Mouse (Mus musculus): Measurements from ENCODE around the gene Cd276. TPM values are rescaled to one million over a fixed set of nuclear protein-coding genes. Genes with fewer than 3 reads are reported as not detected.

Gene Cd276
- polyA plus RNA-seq, 1 experiment from 2014 or later, result 10.7 TPM

DNA sequence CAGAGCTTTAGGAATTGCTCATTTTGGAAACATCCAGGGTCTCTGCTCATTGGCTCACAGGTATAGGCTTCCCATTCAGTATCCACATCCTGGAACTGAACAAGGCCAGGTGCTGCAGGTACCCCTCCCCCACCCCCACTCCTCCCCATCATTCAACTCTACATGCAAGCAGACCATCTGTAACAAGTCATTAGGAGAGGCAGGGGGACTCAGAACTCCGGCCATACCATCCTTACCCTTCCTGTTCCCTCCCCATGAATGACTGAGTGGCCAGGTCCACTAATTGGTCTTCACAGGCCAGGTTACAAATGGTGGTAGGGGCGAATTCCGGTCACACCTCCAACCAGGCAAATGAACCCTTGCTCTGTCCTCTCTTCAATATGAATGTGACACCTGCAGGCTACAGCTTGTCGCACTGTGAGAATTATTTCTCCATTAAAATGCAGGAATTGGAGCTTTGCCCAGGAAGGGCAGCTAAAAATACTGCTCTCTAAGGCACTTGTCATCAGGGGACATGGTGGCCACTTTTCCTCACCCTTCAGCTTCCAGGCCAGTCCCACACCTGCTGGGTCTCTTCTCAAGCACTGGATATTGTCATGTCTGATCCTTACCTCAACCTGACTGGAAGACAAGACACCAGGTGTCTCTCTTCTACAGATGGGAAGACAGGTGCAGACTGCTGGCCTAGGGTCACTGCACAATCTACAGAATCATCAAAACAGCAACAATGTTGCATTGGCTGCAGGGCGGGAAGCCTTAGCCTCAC is 34.2 kb downstream of the Cd276 start:
- 69% methylated on average over 5 of the region's 5 CpGs for WGBS
- no peak for DNase-seq (ENCODE audit: low spot score)
- no peak overlapping the region for H3K4me3 ChIP-seq (ENCODE audit: low read depth, low read length)
- no peaks in the 10 kb centered on the region for H3K9me3 ChIP-seq (ENCODE audit: low read length)
- H3K4me2 ChIP-seq (replicated peaks; ENCODE audit: low read depth, low read length), result no peak overlapping the region
- no peaks in the 10 kb centered on the region for H3K4me1 ChIP-seq (ENCODE audit: insufficient read depth, low read depth, low read length)
- ATAC-seq, result no peak
- TF ChIP-seq EP300 (IDR thresholded peaks at IDR 0.05), result no peak
- TF ChIP-seq CTCF (IDR thresholded peaks at IDR 0.05), result no peak
- H3K36me3 ChIP-seq (ENCODE audit: insufficient read depth, low read length), result no peaks in the 10 kb centered on the region
- H3K9ac ChIP-seq (replicated peaks; ENCODE audit: low read depth), result no peak overlapping the region
- no peaks in the 10 kb centered on the region for H3K27me3 ChIP-seq (replicated peaks; ENCODE audit: insufficient read depth, low read length)
- no peak overlapping the region for H3K27ac ChIP-seq (ENCODE audit: low read length)

DNA sequence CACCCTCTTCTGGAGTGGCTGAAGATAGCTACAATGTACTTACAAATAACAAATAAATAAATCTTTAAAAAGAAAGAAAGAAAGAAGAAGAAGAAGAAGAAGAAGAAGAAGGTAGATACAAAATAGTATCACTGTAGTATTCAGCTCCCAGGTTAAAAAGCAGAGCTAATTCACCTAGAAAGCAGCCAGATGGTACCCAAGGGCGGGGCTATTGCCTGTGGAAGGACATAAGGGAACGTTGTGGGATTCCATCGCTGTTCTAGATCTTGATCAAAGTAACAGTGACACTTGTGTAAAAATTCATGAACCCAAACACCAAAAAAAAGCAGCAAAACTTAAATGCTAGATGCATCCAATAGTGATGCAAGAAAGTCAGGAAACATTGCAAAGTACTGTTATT is 35.3 kb downstream of the Cd276 start:
- TF ChIP-seq EP300 (IDR thresholded peaks at IDR 0.05) (no peak), CTCF (IDR thresholded peaks at IDR 0.05) (no peak)
- DNase-seq (ENCODE audit: low spot score) (no peak), ATAC-seq (no peak)
- Histone ChIP-seq H3K9me3 (ENCODE audit: low read length) (no peaks in the 10 kb centered on the region), H3K27ac (ENCODE audit: low read length) (no peak overlapping the region), H3K9ac (replicated peaks; ENCODE audit: low read depth) (no peak overlapping the region), H3K27me3 (replicated peaks; ENCODE audit: insufficient read depth, low read length) (no peaks in the 10 kb centered on the region), H3K4me1 (ENCODE audit: insufficient read depth, low read depth, low read length) (no peaks in the 10 kb centered on the region), H3K4me3 (ENCODE audit: low read depth, low read length) (no peak overlapping the region), H3K36me3 (ENCODE audit: insufficient read depth, low read length) (no peaks in the 10 kb centered on the region), H3K4me2 (replicated peaks; ENCODE audit: low read depth, low read length) (no peak overlapping the region)
- 70% methylated on average over 3 of the region's 3 CpGs for WGBS

DNA sequence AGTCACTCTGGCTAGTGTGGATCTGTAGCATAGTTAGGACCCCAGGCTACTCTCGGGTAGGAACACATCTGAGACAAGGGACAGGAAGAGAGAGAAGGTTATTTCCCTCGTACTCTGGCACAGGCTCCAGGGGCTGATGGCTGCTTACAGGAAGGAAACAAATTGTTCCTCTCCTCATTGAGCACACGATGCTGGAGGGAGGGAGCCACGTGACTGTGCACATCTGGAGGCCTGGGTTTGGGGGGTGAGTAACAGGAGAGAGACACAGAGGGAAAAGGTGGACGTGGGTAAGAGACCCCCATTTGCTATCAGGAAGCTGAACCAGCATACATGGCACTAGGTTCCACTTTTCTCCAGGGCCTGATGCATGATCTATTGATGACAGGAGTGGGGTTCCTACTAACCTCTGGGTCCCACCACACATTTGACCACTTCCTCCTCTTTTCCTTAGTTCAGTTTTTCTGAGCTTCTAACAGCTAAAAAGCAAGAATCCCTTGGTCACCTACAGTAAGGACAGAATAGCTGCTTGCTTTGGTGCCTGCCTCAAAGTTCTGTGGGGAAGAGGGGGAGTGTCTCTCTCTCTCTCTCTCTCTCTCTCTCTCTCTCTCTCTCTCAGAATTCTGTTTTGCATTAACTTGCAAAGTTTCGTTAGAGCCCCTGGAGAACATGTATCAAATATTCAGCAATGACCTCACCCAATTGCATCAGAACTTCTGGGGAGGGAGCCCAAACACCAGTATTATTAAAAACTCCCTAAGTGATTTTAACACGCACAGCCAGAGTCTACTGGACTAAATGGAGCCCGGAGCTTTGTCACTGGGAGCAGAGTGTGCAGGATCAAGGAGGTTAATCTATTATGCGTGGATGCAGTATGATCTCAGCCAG is 37.1 kb downstream of the Cd276 start:
- DNase-seq (ENCODE audit: low spot score), result no peak
- TF ChIP-seq EP300 (IDR thresholded peaks at IDR 0.05) (no peak), CTCF (IDR thresholded peaks at IDR 0.05) (no peak)
- H3K4me1 ChIP-seq (ENCODE audit: insufficient read depth, low read depth, low read length), result no peaks in the 10 kb centered on the region
- H3K9me3 ChIP-seq (ENCODE audit: low read length), result no peaks in the 10 kb centered on the region
- no peaks in the 10 kb centered on the region for H3K36me3 ChIP-seq (ENCODE audit: insufficient read depth, low read length)
- ATAC-seq, result no peak
- H3K9ac ChIP-seq (replicated peaks; ENCODE audit: low read depth), result no peak overlapping the region
- H3K4me2 ChIP-seq (replicated peaks; ENCODE audit: low read depth, low read length), result no peak overlapping the region
- H3K27ac ChIP-seq (ENCODE audit: low read length), result no peak overlapping the region
- no peak overlapping the region for H3K4me3 ChIP-seq (ENCODE audit: low read depth, low read length)
- 37% methylated on average over 9 of the region's 9 CpGs for WGBS
- H3K27me3 ChIP-seq (replicated peaks; ENCODE audit: insufficient read depth, low read length), result no peaks in the 10 kb centered on the region

DNA sequence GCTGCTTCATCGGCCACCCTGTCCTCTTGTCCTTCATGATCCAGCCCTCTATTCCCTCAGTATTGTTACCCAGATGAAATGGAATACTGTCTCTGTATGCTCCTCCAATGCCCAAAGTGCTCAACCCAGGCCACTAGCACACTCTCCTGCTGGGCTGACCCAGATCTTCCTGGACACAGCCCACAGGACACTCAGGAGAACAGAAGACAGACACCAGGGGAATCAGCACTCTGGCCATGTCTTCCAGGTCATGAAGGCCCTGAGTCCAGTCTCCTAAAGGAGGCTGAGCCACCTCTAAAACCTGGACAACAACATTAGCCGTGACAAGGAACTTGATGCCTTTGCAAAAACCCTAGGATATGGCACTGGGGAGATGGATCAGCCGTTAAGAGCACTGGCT is 38.8 kb downstream of the Cd276 start:
- Histone ChIP-seq H3K27ac (ENCODE audit: low read length) (no peak overlapping the region), H3K9ac (replicated peaks; ENCODE audit: low read depth) (no peak overlapping the region), H3K27me3 (replicated peaks; ENCODE audit: insufficient read depth, low read length) (no peaks in the 10 kb centered on the region), H3K9me3 (ENCODE audit: low read length) (no peaks in the 10 kb centered on the region), H3K4me1 (ENCODE audit: insufficient read depth, low read depth, low read length) (no peaks in the 10 kb centered on the region), H3K4me2 (replicated peaks; ENCODE audit: low read depth, low read length) (no peak overlapping the region), H3K4me3 (ENCODE audit: low read depth, low read length) (no peak overlapping the region), H3K36me3 (ENCODE audit: insufficient read depth, low read length) (no peaks in the 10 kb centered on the region)
- DNase-seq (ENCODE audit: low spot score), result no peak
- WGBS, result 80% methylated on average over 3 of the region's 3 CpGs
- TF ChIP-seq EP300 (IDR thresholded peaks at IDR 0.05) (no peak), CTCF (IDR thresholded peaks at IDR 0.05) (no peak)
- no peak for ATAC-seq

DNA sequence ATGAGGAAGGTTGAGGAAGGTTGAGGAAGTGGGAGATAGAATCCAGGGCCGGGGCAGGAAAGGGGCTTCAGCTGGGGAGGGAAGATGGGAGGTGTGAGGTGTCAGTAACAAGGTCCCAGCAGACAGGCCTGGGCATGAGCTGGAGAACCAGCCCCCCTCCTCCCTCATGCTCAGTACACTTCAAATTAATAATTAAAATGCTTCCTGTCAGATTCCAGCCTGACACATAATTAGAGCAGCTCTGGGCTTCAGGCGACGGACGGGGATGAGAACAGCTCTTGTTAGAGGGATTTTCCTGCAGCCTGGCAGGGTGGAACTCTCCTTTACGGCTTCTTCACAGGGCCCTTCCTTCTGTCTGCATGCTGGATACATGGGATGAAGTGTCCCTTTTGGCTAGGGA is 41.5 kb downstream of the Cd276 start:
- no peaks in the 10 kb centered on the region for H3K9me3 ChIP-seq (ENCODE audit: low read length)
- no peaks in the 10 kb centered on the region for H3K27me3 ChIP-seq (replicated peaks; ENCODE audit: insufficient read depth, low read length)
- no peaks in the 10 kb centered on the region for H3K36me3 ChIP-seq (ENCODE audit: insufficient read depth, low read length)
- no peaks in the 10 kb centered on the region for H3K4me1 ChIP-seq (ENCODE audit: insufficient read depth, low read depth, low read length)
- TF ChIP-seq CTCF (IDR thresholded peaks at IDR 0.05) (no peak), EP300 (IDR thresholded peaks at IDR 0.05) (no peak)
- 37% methylated on average over 5 of the region's 5 CpGs for WGBS
- no peak overlapping the region for H3K4me2 ChIP-seq (replicated peaks; ENCODE audit: low read depth, low read length)
- ATAC-seq (no peak), DNase-seq (ENCODE audit: low spot score) (no peak)
- no peak overlapping the region for H3K27ac ChIP-seq (ENCODE audit: low read length)
- no peak overlapping the region for H3K4me3 ChIP-seq (ENCODE audit: low read depth, low read length)
- no peak overlapping the region for H3K9ac ChIP-seq (replicated peaks; ENCODE audit: low read depth)

DNA sequence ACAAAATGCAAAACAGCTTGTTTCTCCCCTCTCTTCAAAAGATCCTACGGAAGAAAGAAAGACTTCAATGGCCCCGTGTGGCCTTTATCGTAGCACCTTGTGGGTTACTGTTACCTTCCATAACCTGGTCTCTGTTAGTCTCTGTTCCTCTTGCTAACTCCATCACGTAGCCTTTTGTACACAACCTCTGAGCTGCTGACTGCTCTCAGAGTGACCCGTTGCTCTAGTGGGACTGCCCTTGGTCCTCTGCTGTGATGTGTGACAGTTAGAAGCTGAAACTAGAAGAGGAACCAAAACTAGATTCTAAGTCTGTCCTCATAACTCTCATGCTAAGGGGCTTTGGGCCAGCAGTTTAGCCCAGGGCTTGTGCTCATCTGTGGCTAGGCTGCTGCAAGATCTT is 44.8 kb downstream of the Cd276 start:
- no peaks in the 10 kb centered on the region for H3K4me1 ChIP-seq (ENCODE audit: insufficient read depth, low read depth, low read length)

More for the DNA sequence above, 44.8 kb downstream of the Cd276 start:
- DNase-seq (ENCODE audit: low spot score) (no peak), ATAC-seq (no peak)
- no peak overlapping the region for H3K27ac ChIP-seq (ENCODE audit: low read length)
- no peak overlapping the region for H3K9ac ChIP-seq (replicated peaks; ENCODE audit: low read depth)
- TF ChIP-seq EP300 (IDR thresholded peaks at IDR 0.05), result no peak
- TF ChIP-seq CTCF (IDR thresholded peaks at IDR 0.05), result no peak
- no peaks in the 10 kb centered on the region for H3K9me3 ChIP-seq (ENCODE audit: low read length)
- 84% methylated on average over 5 of the region's 5 CpGs for WGBS
- H3K36me3 ChIP-seq (ENCODE audit: insufficient read depth, low read length), result no peaks in the 10 kb centered on the region
- no peak overlapping the region for H3K4me3 ChIP-seq (ENCODE audit: low read depth, low read length)
- H3K27me3 ChIP-seq (replicated peaks; ENCODE audit: insufficient read depth, low read length), result no peaks in the 10 kb centered on the region
- no peak overlapping the region for H3K4me2 ChIP-seq (replicated peaks; ENCODE audit: low read depth, low read length)

Measured in lung, postnatal 0 days (tissue).